Mouse (Mus musculus) lung, postnatal 0 days (tissue): Measurements from ENCODE around the gene Rcn2. TPM values are rescaled to one million over a fixed set of nuclear protein-coding genes. Genes with fewer than 3 reads are reported as not detected.

ENCODE experiments used
- ATAC-seq: fragments of 200-750 bp; cut with Nextera tagmentation; 2 replicates; pipeline ENCODE4 v1.8.0; 2017; ENCODE audit warnings: moderate library complexity
- DNase-seq: peaks from one replicate; pipeline ENCODE4 v3.0.0-alpha.2; 2016; ENCODE audit warnings: low spot score
- H3K27ac ChIP-seq: fragments of 300-500 bp; sonication (generic); 2 replicates; pipeline ENCODE4 v1.5.1; 2014; ENCODE audit warnings: antibody characterized with exemption, mild to moderate bottlenecking, low read length, mixed read lengths
- H3K27me3 ChIP-seq: fragments of 300-500 bp; sonication (generic); replicated peaks from 2 replicates; pipeline ENCODE4 v1.6.1; 2014; ENCODE audit warnings: low read length, mixed read lengths; ENCODE audit not compliant: insufficient read depth
- H3K36me3 ChIP-seq: fragments of 300-500 bp; sonication (generic); 2 replicates; pipeline ENCODE4 v1.6.1; 2014; ENCODE audit warnings: low read length, mixed read lengths; ENCODE audit not compliant: insufficient read depth
- H3K4me1 ChIP-seq: fragments of 300-500 bp; sonication (generic); 2 replicates; pipeline ENCODE4 v1.6.1; 2014; ENCODE audit warnings: antibody characterized with exemption, low read depth, low read length, mixed read lengths; ENCODE audit not compliant: insufficient read depth
- H3K4me2 ChIP-seq: fragments of 300-500 bp; sonication (generic); replicated peaks from 2 replicates; pipeline ENCODE4 v1.6.1; 2014; ENCODE audit warnings: low read depth, mild to moderate bottlenecking, low read length, moderate library complexity, mixed read lengths
- H3K4me3 ChIP-seq: fragments of 300-500 bp; sonication (generic); 2 replicates; pipeline ENCODE4 v1.5.1; 2014; ENCODE audit warnings: low read depth, low read length
- H3K9ac ChIP-seq: fragments of 300-500 bp; sonication (generic); replicated peaks from 2 replicates; pipeline ENCODE4 v1.6.1; 2014; ENCODE audit warnings: low read depth, mild to moderate bottlenecking
- H3K9me3 ChIP-seq: fragments of 300-500 bp; sonication (generic); 2 replicates; pipeline ENCODE4 v1.6.1; 2016; ENCODE audit warnings: low read length, mixed read lengths
- CTCF ChIP-seq: IDR thresholded peaks from 2 replicates; pipeline ENCODE4 v1.5.1; 2016; ENCODE audit warnings: antibody characterized with exemption, mild to moderate bottlenecking
- EP300 ChIP-seq: IDR thresholded peaks from 2 replicates; pipeline ENCODE4 v1.6.1; 2016; ENCODE audit warnings: antibody characterized with exemption, mild to moderate bottlenecking, control low read depth
- WGBS: fragments of 180-500 bp; shearing (Covaris S2); extraction: QIAGEN DNeasy Blood & Tissue Kit; methylation state at CpG from one replicate; pipeline ENCODE4 v1.1.7; 2014; 5-methylcytosine and 5-hydroxymethylcytosine counted together
- polyA plus RNA-seq: library from polyadenylated mRNA; unstranded; fragments of >200 nt; fragmentation: Nextera tagmentation; extraction: Ambion mirVana; gene quantifications from 2 replicates; pipeline ENCODE4 v1.2.1, GENCODE M21; 2015

Gene Rcn2
- polyA plus RNA-seq, 1 experiment from 2014 or later = 150 TPM

GRCm38 (mm10) chr9:56072861-56073260 lies 31.2 kb downstream of the Rcn2 start:
- DNase-seq (no peak), ATAC-seq (no peak)
- Histone ChIP-seq H3K36me3 (no peaks in the 10 kb centered on the region), H3K9me3 (no peaks in the 10 kb centered on the region), H3K4me1 (peaks cover 4% of the 10 kb centered on the region; the same call in 1 of the 2 replicates), H3K4me2 (no peak overlapping the region), H3K9ac (no peak overlapping the region), H3K27ac (no peak overlapping the region), H3K27me3 (no peaks in the 10 kb centered on the region), H3K4me3 (no peak overlapping the region)
- WGBS = 50% methylated on average over 2 of the region's 2 CpGs
- no peak for TF ChIP-seq EP300
- no peak for TF ChIP-seq CTCF

GRCm38 (mm10) chr9:56074863-56075262 lies 33.2 kb downstream of the Rcn2 start:
- Histone ChIP-seq H3K4me3 (no peak overlapping the region), H3K9ac (no peak overlapping the region), H3K27ac (no peak overlapping the region), H3K4me1 (peaks cover 4% of the 10 kb centered on the region; the same call in 1 of the 2 replicates), H3K4me2 (no peak overlapping the region), H3K27me3 (no peaks in the 10 kb centered on the region), H3K9me3 (no peaks in the 10 kb centered on the region), H3K36me3 (no peaks in the 10 kb centered on the region)
- 72% methylated on average over 12 of the region's 12 CpGs for WGBS
- no peak for TF ChIP-seq EP300
- no peak for TF ChIP-seq CTCF
- ATAC-seq = peak; percentile 18
- DNase-seq = no peak

- H3K9me3 ChIP-seq = no peaks in the 10 kb centered on the region
- no peaks in the 10 kb centered on the region for H3K27me3 ChIP-seq
- WGBS = 7% methylated on average over 4 of the region's 4 CpGs
- peaks cover 4% of the 10 kb centered on the region; the same call in 1 of the 2 replicates for H3K4me1 ChIP-seq
- TF ChIP-seq EP300 = no peak
- peak; percentile 86 for TF ChIP-seq CTCF
- peak overlapping the region; percentile 64 for H3K27ac ChIP-seq
- DNase-seq (peak; percentile 95), ATAC-seq (peak; percentile 88)
- H3K4me2 ChIP-seq = no peak overlapping the region
- H3K36me3 ChIP-seq = no peaks in the 10 kb centered on the region
- H3K9ac ChIP-seq = no peak overlapping the region
- H3K4me3 ChIP-seq = no peak overlapping the region
Measured at GRCm38 (mm10) chr9:56075264-56075663, 33.6 kb downstream of the Rcn2 start.

- Histone ChIP-seq H3K27ac (peak overlapping the region; percentile 64), H3K9ac (no peak overlapping the region), H3K4me2 (no peak overlapping the region), H3K4me3 (no peak overlapping the region), H3K4me1 (peaks cover 4% of the 10 kb centered on the region; the same call in 1 of the 2 replicates), H3K27me3 (no peaks in the 10 kb centered on the region), H3K36me3 (no peaks in the 10 kb centered on the region), H3K9me3 (no peaks in the 10 kb centered on the region)
- peak; percentile 53 for ATAC-seq
- TF ChIP-seq CTCF (no peak), EP300 (no peak)
- peak; percentile 62 for DNase-seq
- 21% methylated on average over 7 of the region's 7 CpGs for WGBS
Measured at GRCm38 (mm10) chr9:56075901-56076620, 34.4 kb downstream of the Rcn2 start.

- H3K4me2 ChIP-seq = no peak overlapping the region
- H3K4me1 ChIP-seq = peaks cover 4% of the 10 kb centered on the region; the same call in 1 of the 2 replicates
- no peaks in the 10 kb centered on the region for H3K9me3 ChIP-seq
- 63% methylated on average over 5 of the region's 5 CpGs for WGBS
- ATAC-seq (no peak), DNase-seq (no peak)
- H3K9ac ChIP-seq = no peak overlapping the region
- H3K4me3 ChIP-seq = no peak overlapping the region
- no peaks in the 10 kb centered on the region for H3K27me3 ChIP-seq
- no peak overlapping the region for H3K27ac ChIP-seq
- H3K36me3 ChIP-seq = no peaks in the 10 kb centered on the region
- TF ChIP-seq EP300 (no peak), CTCF (no peak)
Measured at GRCm38 (mm10) chr9:56079587-56079986, 37.9 kb downstream of the Rcn2 start.

GRCm38 (mm10) chr9:56086524-56086923 lies 44.9 kb downstream of the Rcn2 start:
- H3K4me2 ChIP-seq = no peak overlapping the region
- H3K36me3 ChIP-seq = no peaks in the 10 kb centered on the region
- no peaks in the 10 kb centered on the region for H3K27me3 ChIP-seq
- no peaks in the 10 kb centered on the region for H3K9me3 ChIP-seq
- H3K9ac ChIP-seq = no peak overlapping the region
- H3K4me3 ChIP-seq = no peak overlapping the region
- no peak overlapping the region for H3K27ac ChIP-seq
- TF ChIP-seq CTCF (no peak), EP300 (no peak)
- peaks cover 11% of the 10 kb centered on the region for H3K4me1 ChIP-seq
- WGBS = 76% methylated on average over 5 of the region's 5 CpGs
- ATAC-seq = no peak
- no peak for DNase-seq
